Mouse (Mus musculus) layer of hippocampus, postnatal 25 days (tissue): ENCODE results near the gene Zw10. TPM values are rescaled to one million over a fixed set of nuclear protein-coding genes. Genes with fewer than 3 reads are reported as not detected.

Source experiments
- total RNA-seq, 2 experiments: library from RNA; stranded (reverse); gene quantifications; 2 replicates each; pipeline ENCODE4 v1.2.3; 2021

Zw10 gene
- total RNA-seq, 2 experiments from 2014 or later = 13.7 to 16.4 TPM

Other genes with a start within 250 kb of the Zw10 start
- gene Zbtb16, start 219.4 kb upstream of the Zw10 start, total RNA-seq = 100 to 1,000 TPM; 103 TPM
- gene Htr3a, start 144.5 kb upstream of the Zw10 start, total RNA-seq = 10 to 100 TPM; 13.4 to 14.3 TPM
- not detected for gene Htr3b, start 90.6 kb upstream of the Zw10 start, total RNA-seq
- 10 to 100 TPM; 26.8 to 47.1 TPM for gene Usp28, start 70.2 kb upstream of the Zw10 start, total RNA-seq
- 1 to 10 TPM in 1 of 2 experiments, under 1 TPM in 1; 0.98 to 1.5 TPM for gene Tmprss5, start 25.6 kb downstream of the Zw10 start, total RNA-seq
- not detected for gene Gm4894, start 194.9 kb downstream of the Zw10 start, total RNA-seq